Mouse (Mus musculus): ENCODE data around the gene Ubxn6. TPM values are rescaled to one million over a fixed set of nuclear protein-coding genes. Genes with fewer than 3 reads are reported as not detected.
"Not testable (repeated sequence)": the region's sequence is repeated elsewhere in the genome, so short reads cannot be mapped to it uniquely, and the experiment has no call there.

Ubxn6 gene
- polyA plus RNA-seq, 1 experiment from 2014 or later, result 85.2 TPM

DNA sequence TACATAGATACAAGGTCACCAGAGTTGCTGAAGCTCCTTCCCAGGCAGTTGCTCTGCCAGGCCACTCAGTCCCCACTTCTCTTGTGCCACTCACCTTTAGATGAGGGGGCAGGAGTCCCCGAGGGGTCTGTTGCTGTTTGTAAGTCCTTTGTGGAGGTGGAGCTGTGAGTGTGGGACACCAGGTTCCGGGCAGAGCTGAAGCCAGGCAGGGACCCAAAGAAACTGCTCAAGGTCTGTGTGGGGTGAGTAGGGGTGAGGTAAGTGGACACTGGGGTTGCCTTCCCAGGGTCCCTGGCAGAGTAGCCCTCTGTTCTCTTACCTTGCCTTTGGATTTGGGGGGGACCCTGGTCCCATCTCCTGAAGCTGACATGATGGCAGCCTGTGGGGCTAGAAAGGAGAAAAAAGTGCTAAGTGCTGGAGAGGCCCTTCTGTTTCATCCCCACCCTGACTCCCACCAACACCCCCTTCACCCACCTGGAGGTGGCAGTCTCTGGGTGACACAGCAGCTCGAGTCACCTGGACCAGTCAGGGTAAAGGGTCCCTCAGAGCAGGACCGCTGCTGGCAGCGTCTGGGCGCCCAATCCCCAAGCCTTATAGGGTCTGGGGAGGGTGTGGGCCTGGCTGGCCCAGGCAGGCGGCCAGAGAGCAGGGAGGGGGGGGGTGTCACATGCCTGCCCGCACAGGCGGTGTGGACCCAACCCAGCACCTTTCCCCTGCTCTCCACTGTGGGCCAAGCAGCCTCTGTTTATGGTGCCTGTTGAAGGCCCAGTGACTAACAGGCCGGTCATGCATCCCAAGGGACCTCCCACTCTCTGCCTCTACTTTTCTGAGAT is 34.6 kb upstream of the Ubxn6 start, which contains the start of gene Plin4:
Plin4 (minus strand) TSS at position 585 of the 833 bp plus-strand sequence.
- no peak within 1 kb of the TSS for H3K27ac ChIP-seq
- ATAC-seq (replicated peaks), result no peak

DNA sequence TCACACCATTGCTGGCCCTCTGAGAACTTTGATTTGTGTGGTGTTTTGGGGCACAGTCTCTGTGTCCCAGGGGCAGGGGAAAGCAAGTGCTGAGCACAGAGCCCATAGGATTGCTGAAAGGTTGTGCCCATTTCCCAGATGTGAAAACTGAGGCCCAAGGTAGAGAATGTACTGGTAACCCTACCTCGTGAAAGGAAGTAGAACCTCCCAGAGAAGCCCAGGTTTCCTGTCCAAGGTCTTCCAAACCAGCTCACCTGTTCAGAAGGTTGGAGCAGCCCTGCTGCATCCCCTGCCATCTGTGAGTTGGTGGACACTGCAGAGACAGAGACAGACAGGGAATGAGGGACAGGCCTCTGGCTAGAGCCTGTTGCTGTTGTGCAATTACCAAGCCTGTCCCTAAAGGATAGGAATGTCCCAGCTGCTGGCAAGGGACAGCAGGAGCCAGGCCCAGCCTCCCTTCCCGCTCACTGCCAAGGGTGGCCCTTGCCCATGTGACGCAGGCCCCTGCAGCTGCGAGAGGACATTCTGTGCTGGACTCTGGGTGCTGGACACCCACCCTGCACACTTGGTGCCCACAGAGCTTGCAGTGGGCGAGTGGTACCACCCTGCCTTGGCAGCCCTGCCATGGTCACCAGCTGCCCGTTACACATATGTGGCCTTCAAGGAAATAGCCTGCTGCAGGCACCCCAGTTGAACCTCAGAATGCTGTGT is 33.7 kb upstream of the Ubxn6 start:
- Histone ChIP-seq H3K4me2 (no peak overlapping the region), H3K27me3 (replicated peaks) (no peaks in the 10 kb centered on the region), H3K36me3 (replicated peaks) (no peaks in the 10 kb centered on the region), H3K4me1 (no peaks in the 10 kb centered on the region), H3K9me3 (no peaks in the 10 kb centered on the region), H3K27ac (no peak overlapping the region), H3K9ac (no peak overlapping the region), H3K4me3 (no peak overlapping the region)
- WGBS, result 88% methylated on average over 6 of the region's 6 CpGs
- no peak for ATAC-seq (replicated peaks)

More for the DNA sequence above, 34.6 kb upstream of the Ubxn6 start, which contains the start of gene Plin4:
- WGBS, result 68% methylated on average over 10 of the region's 10 CpGs
- H3K4me3 ChIP-seq, result no peak within 1 kb of the TSS
- no peak within 1 kb of the TSS for H3K4me2 ChIP-seq
- H3K9me3 ChIP-seq, result no peaks in the 10 kb centered on the region
- H3K4me1 ChIP-seq, result no peaks in the 10 kb centered on the region
- no peaks in the 10 kb centered on the region for H3K36me3 ChIP-seq (replicated peaks)
- H3K27me3 ChIP-seq (replicated peaks), result no peaks in the 10 kb centered on the region
- no peak within 1 kb of the TSS for H3K9ac ChIP-seq

DNA sequence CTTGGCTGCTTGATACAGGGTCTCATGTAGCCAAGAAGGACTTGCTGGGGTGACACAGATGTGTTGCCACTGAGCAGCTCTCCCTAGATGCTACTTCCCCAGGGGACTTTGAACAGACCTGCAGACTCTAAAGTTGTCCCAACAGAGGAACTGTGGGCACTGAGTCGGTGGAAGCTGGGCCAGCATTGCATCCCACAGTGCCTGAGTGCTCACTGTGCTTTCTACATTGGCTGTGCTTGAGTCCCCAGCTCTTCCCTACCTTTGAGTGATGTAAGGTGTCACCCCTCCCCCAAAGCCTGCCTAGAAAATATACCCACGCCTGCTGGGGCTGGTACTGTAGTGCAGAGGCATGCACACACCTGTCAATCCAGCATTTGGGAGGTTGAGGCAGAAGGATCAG is 32.9 kb upstream of the Ubxn6 start:
- no peaks in the 10 kb centered on the region for H3K4me1 ChIP-seq
- H3K9me3 ChIP-seq, result no peaks in the 10 kb centered on the region
- H3K27ac ChIP-seq, result no peak overlapping the region
- WGBS, result 69% methylated on average over 2 of the region's 2 CpGs
- ATAC-seq (replicated peaks), result no peak
- no peak overlapping the region for H3K4me2 ChIP-seq
- H3K9ac ChIP-seq, result no peak overlapping the region
- no peak overlapping the region for H3K4me3 ChIP-seq
- H3K36me3 ChIP-seq (replicated peaks), result peaks cover 3% of the 10 kb centered on the region
- H3K27me3 ChIP-seq (replicated peaks), result no peaks in the 10 kb centered on the region

DNA sequence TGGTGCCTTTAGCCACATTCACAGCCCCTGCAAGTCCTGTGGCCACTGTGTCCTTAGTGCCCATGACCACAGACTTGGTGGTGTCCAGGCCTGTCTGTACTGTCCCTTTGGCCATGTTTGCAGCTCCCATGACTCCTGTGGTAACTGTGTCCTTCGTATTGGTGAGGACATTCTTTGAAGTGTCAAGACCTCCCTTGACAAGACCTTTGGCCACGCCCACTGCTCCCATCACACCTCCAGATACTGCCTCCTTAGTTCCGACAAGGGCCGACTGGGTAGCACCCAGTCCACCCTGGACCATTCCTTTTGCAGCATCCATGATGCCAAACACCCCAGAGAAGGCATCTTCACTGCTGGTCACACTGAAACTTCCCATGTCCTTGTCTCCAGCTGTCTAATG is 32.2 kb upstream of the Ubxn6 start:
- peaks cover 10% of the 10 kb centered on the region for H3K36me3 ChIP-seq (replicated peaks)
- WGBS, result 83% methylated on average over 4 of the region's 4 CpGs
- no peaks in the 10 kb centered on the region for H3K4me1 ChIP-seq

DNA sequence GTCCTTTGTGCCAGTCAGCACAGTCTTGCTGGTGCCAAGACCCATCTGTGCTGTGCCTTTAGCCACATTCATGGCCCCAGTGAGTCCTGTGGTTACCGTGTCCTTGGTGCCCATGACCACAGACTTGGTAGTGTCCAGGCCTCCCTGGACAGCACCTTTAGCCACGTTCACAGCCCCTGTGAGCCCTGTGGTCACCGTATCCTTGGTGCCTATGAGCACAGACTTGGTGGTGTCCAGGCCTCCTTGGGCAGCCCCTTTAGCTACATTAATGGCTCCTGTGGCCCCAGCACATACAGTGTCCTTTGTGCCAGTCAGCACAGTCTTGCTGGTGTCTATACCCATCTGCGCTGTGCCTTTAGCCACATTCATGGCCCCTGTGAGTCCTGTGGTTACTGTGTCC is 31.6 kb upstream of the Ubxn6 start:
- 93% methylated on average over 4 of the region's 4 CpGs for WGBS
- H3K27ac ChIP-seq; H3K4me1 ChIP-seq; H3K9me3 ChIP-seq; H3K4me3 ChIP-seq; H3K4me2 ChIP-seq; ATAC-seq (replicated peaks); H3K9ac ChIP-seq; H3K27me3 ChIP-seq (replicated peaks): not testable (repeated sequence)
- peaks cover 13% of the 10 kb centered on the region for H3K36me3 ChIP-seq (replicated peaks)

More for the DNA sequence above, 32.2 kb upstream of the Ubxn6 start:
- Histone ChIP-seq H3K9me3 (no peaks in the 10 kb centered on the region), H3K4me3 (no peak overlapping the region), H3K27ac (no peak overlapping the region), H3K9ac (no peak overlapping the region), H3K4me2 (no peak overlapping the region), H3K27me3 (replicated peaks) (no peaks in the 10 kb centered on the region)
- no peak for ATAC-seq (replicated peaks)

DNA sequence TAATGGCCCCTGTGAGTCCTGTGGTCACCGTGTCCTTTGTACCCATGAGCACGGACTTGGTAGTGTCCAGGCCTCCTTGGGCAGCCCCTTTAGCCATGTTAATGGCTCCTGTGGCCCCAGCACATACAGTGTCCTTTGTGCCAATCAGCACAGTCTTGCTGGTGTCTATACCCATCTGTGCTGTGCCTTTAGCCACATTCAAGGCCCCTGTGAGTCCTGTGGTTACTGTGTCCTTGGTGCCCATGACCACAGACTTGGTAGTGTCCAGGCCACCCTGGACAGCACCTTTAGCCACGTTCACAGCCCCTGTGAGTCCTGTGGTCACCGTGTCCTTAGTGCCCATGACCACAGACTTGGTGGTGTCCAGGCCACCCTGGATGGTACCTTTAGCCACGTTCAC is 30.0 kb upstream of the Ubxn6 start:
- not testable (repeated sequence) for H3K27me3 ChIP-seq (replicated peaks); ATAC-seq (replicated peaks); H3K27ac ChIP-seq; H3K9ac ChIP-seq; H3K4me1 ChIP-seq; H3K4me3 ChIP-seq; H3K9me3 ChIP-seq; H3K4me2 ChIP-seq
- 98% methylated on average over 2 of the region's 5 CpGs for WGBS
- H3K36me3 ChIP-seq (replicated peaks), result peaks cover 29% of the 10 kb centered on the region

DNA sequence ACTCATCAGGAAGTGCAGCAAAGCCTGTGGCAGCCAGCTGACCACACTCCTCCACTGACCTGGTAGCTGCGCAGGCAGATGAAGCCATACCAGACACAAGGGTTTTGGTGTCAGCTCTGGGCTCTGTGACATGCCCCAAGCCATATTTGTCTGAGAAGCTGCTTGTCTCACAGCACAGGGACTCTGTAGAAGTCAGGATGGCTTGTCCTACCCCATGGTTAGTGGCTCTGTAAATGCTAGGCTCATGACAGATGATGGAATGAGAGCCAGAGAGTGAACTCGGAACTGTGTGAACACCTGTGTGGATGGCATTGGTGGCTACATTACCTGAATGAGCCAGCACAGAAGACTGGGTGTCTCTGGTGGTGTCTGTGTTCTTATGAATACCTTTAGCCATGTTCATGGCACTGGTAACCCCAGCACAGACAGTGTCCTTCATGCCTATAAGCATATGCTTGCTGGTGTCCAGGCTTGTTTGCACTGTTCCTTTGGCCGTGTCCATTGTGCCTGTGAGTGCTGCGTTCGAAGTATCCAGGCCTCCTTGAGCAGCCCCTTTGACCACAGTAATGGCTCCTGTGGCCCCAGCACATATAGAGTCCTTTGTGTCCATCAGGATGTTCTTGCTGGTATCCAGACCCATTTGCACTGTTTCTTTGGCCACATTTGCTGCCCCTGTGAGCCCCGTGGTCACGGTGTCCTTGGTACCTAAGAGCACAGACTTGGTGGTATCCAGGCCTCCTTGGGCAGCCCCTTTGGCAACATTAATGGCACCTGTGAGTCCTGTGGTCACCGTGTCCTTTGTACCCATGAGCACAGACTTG is 28.8 kb upstream of the Ubxn6 start:
- 95% methylated on average over 8 of the region's 8 CpGs for WGBS
- Histone ChIP-seq H3K4me1 (no peaks in the 10 kb centered on the region), H3K9me3 (no peaks in the 10 kb centered on the region), H3K36me3 (replicated peaks) (peaks cover 31% of the 10 kb centered on the region), H3K27me3 (replicated peaks) (no peaks in the 10 kb centered on the region), H3K27ac (no peak overlapping the region), H3K4me3 (no peak overlapping the region), H3K4me2 (no peak overlapping the region), H3K9ac (no peak overlapping the region)
- no peak for ATAC-seq (replicated peaks)

DNA sequence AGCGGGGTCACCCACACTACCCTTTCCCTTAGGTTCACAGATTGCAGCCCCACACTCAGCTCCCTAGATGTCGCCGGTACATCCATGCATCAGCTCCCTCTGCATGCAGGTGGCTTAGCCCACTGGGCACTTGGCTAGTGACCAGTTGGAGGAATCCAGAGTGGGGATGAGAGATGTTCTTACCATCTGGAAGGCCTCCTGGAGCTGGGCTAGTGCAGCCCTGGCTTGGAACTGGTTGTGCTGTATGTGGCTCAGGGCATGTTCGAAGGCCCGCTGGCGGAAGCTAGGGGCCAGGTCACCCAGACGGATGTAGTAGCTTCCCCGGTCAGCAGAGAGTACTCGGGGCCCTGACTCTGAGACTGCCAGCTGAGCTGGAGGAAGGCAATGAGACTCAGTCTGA is 28.1 kb upstream of the Ubxn6 start:
- WGBS, result 97% methylated on average over 9 of the region's 9 CpGs
- H3K4me1 ChIP-seq, result no peaks in the 10 kb centered on the region
- no peak overlapping the region for H3K4me2 ChIP-seq
- no peak overlapping the region for H3K27ac ChIP-seq
- H3K36me3 ChIP-seq (replicated peaks), result peaks cover 39% of the 10 kb centered on the region
- H3K9ac ChIP-seq, result no peak overlapping the region
- no peaks in the 10 kb centered on the region for H3K27me3 ChIP-seq (replicated peaks)
- no peak for ATAC-seq (replicated peaks)
- H3K4me3 ChIP-seq, result no peak overlapping the region
- H3K9me3 ChIP-seq, result no peaks in the 10 kb centered on the region

DNA sequence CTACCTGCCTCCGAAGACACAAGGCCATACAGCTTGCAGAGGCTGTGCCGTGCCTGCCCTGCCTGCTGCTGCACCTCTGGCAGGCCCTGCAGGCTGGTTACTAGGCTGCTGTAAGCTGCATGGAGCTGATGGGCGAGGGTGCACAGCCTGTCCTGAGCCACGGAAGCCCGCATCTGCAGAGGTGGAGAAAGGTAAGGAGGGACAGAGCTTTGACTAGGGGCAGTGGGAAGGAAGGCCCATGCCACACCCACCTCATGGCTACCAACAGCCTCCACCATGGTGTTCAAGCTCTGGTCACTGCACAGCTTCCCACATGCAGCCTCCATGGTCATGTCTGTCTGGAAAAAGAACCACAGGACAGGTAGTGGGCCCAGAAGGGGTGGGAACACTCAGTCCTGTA is 27.3 kb upstream of the Ubxn6 start:
- no peaks in the 10 kb centered on the region for H3K4me1 ChIP-seq
- H3K9me3 ChIP-seq, result no peaks in the 10 kb centered on the region
- no peaks in the 10 kb centered on the region for H3K27me3 ChIP-seq (replicated peaks)
- H3K4me2 ChIP-seq, result no peak overlapping the region
- no peak overlapping the region for H3K27ac ChIP-seq
- 96% methylated on average over 5 of the region's 5 CpGs for WGBS
- H3K36me3 ChIP-seq (replicated peaks), result peaks cover 46% of the 10 kb centered on the region
- no peak overlapping the region for H3K4me3 ChIP-seq
- H3K9ac ChIP-seq, result no peak overlapping the region
- no peak for ATAC-seq (replicated peaks)

DNA sequence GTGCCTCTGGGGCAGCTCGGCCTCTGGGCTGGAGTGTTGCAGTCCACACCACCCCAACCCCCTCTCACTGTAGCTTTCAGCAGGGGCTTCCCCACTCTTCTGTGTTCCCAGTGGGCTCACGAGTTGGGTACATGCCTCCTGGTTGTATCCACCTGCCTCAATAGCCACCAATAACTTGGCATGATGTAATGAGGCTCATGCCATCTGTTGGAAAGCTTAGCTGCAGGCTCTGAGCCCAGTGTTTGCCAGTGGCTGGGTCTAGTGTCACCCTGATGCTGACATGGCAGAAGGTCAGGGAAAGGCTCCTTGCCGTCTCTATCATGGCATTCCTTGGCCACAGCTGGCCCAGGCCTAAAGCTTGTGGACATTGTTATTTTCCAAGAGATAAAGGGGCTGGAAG is 26.0 kb upstream of the Ubxn6 start:
- Histone ChIP-seq H3K4me1 (no peaks in the 10 kb centered on the region), H3K9me3 (no peaks in the 10 kb centered on the region), H3K4me2 (no peak overlapping the region), H3K36me3 (replicated peaks) (peaks cover 58% of the 10 kb centered on the region), H3K9ac (no peak overlapping the region), H3K27ac (no peak overlapping the region), H3K4me3 (no peak overlapping the region), H3K27me3 (replicated peaks) (no peaks in the 10 kb centered on the region)
- WGBS, result 90% methylated on average over 3 of the region's 3 CpGs
- no peak for ATAC-seq (replicated peaks)

DNA sequence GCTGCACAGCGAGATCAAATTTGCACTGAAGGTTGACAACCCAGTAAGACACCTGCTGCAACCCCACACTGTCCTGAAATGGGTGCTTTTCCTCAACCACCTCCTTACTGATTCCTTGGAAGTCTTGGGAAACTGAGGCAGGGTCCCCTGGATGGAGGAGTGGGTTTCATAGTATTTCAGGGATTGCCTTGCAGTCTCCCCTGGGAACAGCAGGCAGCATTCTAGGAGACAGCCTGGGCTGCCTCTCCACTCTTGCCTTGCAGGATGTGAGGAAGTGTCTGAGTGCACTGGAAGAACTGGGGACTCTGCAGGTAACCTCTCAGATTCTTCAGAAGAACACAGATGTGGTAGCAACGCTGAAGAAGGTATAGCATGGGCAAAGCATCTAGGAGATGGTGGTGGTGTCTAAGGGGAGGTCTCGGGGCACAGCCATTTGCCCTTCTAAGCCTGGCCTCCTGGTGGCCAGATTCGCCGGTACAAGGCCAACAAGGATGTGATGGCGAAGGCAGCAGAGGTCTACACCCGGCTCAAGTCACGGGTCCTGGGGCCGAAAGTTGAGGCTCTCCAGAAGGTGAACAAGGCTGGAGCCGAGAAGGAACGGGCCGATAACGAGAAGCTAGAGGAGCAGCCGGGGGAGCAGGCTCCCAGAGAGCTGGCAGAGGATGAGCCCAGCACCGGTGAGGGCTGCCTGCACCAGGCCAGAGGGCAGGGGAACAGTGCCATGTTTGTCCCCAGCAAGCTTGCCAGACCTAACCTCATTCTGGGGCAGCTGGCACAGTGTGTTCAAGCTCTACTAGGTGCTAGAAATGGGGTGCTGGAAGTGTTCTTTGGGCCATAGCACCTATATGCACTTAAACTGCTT is 24.1 kb upstream of the Ubxn6 start:
- peaks cover 62% of the 10 kb centered on the region for H3K36me3 ChIP-seq (replicated peaks)
- H3K9ac ChIP-seq, result no peak overlapping the region
- no peak overlapping the region for H3K4me3 ChIP-seq
- H3K9me3 ChIP-seq, result no peaks in the 10 kb centered on the region
- H3K4me2 ChIP-seq, result no peak overlapping the region
- 95% methylated on average over 15 of the region's 15 CpGs for WGBS
- no peaks in the 10 kb centered on the region for H3K27me3 ChIP-seq (replicated peaks)
- H3K27ac ChIP-seq, result no peak overlapping the region
- no peaks in the 10 kb centered on the region for H3K4me1 ChIP-seq
- no peak for ATAC-seq (replicated peaks)
